In genomic region chr11:31637788-31638373, GRCm38 (mm10) we compare ENCODE assay signal across 8 mouse cellular contexts. TPM values are rescaled to one million over a fixed set of nuclear protein-coding genes. Genes with fewer than 3 reads are reported as not detected.
DNase-seq lines count a peak whose midpoint lies in the region; ATAC-seq and TF ChIP-seq lines count a peak whose summit lies in the region.

No protein-coding gene starts in this region.

- no peak for TF ChIP-seq EP300 in ES-Bruce4 (IDR thresholded peaks at IDR 0.05; ENCODE audit: insufficient read depth, low read depth, low read length)

- H3K27ac ChIP-seq in ES-Bruce4 (ENCODE audit: insufficient read depth, low read length): no peak overlapping the region
- no peak overlapping the region for H3K27ac ChIP-seq in lung, embryonic 15.5 days

- 24% methylated on average over 10 of the region's 10 CpGs for WGBS in lung, embryonic 15.5 days

- no peaks in the 10 kb centered on the region for H3K27me3 ChIP-seq in ES-Bruce4 (ENCODE audit: control insufficient read depth, insufficient read depth, low read length, poor library complexity, severe bottlenecking)
- H3K27me3 ChIP-seq in lung, embryonic 15.5 days: no peaks in the 10 kb centered on the region

- no peaks in the 10 kb centered on the region for H3K36me3 ChIP-seq in ES-Bruce4 (ENCODE audit: control insufficient read depth, insufficient read depth, low read length, poor library complexity, severe bottlenecking)
- no peaks in the 10 kb centered on the region for H3K36me3 ChIP-seq in lung, embryonic 15.5 days

- H3K4me1 ChIP-seq in ES-Bruce4 (ENCODE audit: control insufficient read depth, insufficient read depth, low read length): no peaks in the 10 kb centered on the region
- H3K4me1 ChIP-seq in lung, embryonic 15.5 days: no peaks in the 10 kb centered on the region

- no peak for TF ChIP-seq POLR2A in ES-Bruce4 (IDR thresholded peaks at IDR 0.05; ENCODE audit: insufficient read depth, low read length)

- no peak overlapping the region for H3K9ac ChIP-seq in ES-Bruce4 (ENCODE audit: low read depth, poor library complexity, severe bottlenecking)
- no peak overlapping the region for H3K9ac ChIP-seq in lung, embryonic 15.5 days

- TF ChIP-seq CTCF in ES-Bruce4 (IDR thresholded peaks at IDR 0.05; ENCODE audit: low read depth, low read length): peak; percentile 84

- intact Hi-C loops in heart, postnatal 10 days (cut with DNase I): loop anchor here (1.0 kb wide), 1 partner anchor 390 kb away; no protein-coding TSS in a partner anchor

- no peak overlapping the region for H3K4me2 ChIP-seq in lung, embryonic 15.5 days

- DNase-seq in c-Kit-positive CD71-negative TER-119-negative erythroid progenitor cells, embryonic 14.5 days (ENCODE audit: low read depth): peak; percentile 48
- DNase-seq in fibroblast of lung, adult 2 months (ENCODE audit: low read depth): peak; percentile 30
- peak; percentile 80 to 86 for DNase-seq in heart, postnatal 10 days
- DNase-seq in kidney, postnatal 36 days: peak; percentile 72 to 88
- DNase-seq in ovary, postnatal 14 days (ENCODE audit: low spot score): peak; percentile 67
- peak; percentile 68 for DNase-seq in thymus, postnatal 14 days

- 0 out of 2 replicates have a peak, but pooled peaks have one; percentile 57 for ATAC-seq in lung, embryonic 15.5 days (ENCODE audit: borderline replicate concordance, extremely low read depth, low FRiP score, low TSS enrichment)

- H3K9me3 ChIP-seq in ES-Bruce4 (replicated peaks; ENCODE audit: control insufficient read depth, insufficient read depth, low read length, poor library complexity, severe bottlenecking): no peaks in the 10 kb centered on the region
- no peaks in the 10 kb centered on the region for H3K9me3 ChIP-seq in lung, embryonic 15.5 days

- no peak overlapping the region for H3K4me3 ChIP-seq in ES-Bruce4 (ENCODE audit: low read depth, low read length)
- no peak overlapping the region for H3K4me3 ChIP-seq in lung, embryonic 15.5 days

RNA-seq across cellular contexts. Expression of gene Bod1, which starts 33.8 kb away (rescaled TPM):
- 36.3 and 39.5 TPM in 2 replicates for polyA plus RNA-seq in ES-Bruce4 (2011; ENCODE audit: insufficient read depth, insufficient read length, low read depth, missing spikeins)
- 100 to 1,000 TPM in 1 of 2 experiments, 10 to 100 TPM in 1; 87.3 to 101 TPM for total RNA-seq in heart, postnatal 10 days (2021)
- polyA plus RNA-seq in lung, embryonic 15.5 days (2015; fragmentation: Nextera tagmentation; extraction: Ambion mirVana): 86.6 and 87.5 TPM in 2 replicates

Comparison
In these comparisons a context has a peak if more than half of its experiments do, and no peak if none do; other contexts are left out.
1. DNase-seq: peak in every context shown above with its lines; median percentile 83 in heart, postnatal 10 days; 80 in kidney, postnatal 36 days; 68 in thymus, postnatal 14 days; 67 in ovary, postnatal 14 days; 48 in c-Kit-positive CD71-negative TER-119-negative erythroid progenitor cells, embryonic 14.5 days; 30 in fibroblast of lung, adult 2 months.